Mouse (Mus musculus) heart, adult 18-20 months (tissue): ENCODE results near the gene Adh7. TPM values are rescaled to one million over a fixed set of nuclear protein-coding genes. Genes with fewer than 3 reads are reported as not detected.

Experiments
- DNase-seq, 2 experiments: peaks; one replicate each; pipeline ENCODE4 v3.0.0; 2021 to 2022; ENCODE audit warnings: mixed read lengths in 1 of 2
- long read RNA-seq, 2 experiments: library from polyadenylated mRNA; stranded (forward); transcript quantifications; one replicate each; pipeline ENCODE4 v2.0.0; 2021
- total RNA-seq, 2 experiments: library from RNA; stranded (reverse); gene quantifications; 2 replicates each; pipeline ENCODE4 v1.2.3; 2021

Gene Adh7
- under 1 TPM; 0.45 to 0.93 TPM for total RNA-seq
- long read RNA-seq, experiment 1, result 0 reads
- long read RNA-seq, experiment 2, result 0 reads

DNA sequence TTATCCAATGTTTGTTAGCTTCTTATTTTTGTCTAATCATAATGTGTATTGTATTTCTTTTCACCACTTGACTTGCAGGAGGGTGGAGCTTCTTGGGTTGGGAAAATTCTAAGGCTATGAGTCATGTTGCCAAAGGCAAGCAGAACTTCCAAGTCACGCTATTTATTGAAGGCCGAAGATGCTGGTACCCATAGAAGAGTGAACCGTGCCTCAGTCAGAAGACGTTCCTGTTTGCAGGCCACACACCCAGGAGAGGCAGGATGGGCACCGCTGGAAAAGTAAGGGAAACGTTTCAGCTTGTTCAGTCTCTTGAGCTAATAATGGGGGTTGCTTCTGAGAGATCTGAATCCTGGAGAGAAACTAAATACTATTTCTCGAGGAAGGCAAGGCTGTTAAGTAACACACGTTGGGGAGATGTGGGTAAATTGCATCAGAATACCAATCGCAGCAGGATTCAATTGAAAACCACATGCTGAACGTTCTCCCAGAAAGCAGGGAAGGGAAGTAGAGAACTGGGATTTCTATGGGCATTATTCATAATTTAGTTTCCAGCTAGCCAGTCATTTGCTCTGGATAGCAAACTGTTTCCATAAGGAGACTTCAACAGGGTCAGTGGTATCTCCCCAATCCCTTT, at the start of gene Adh7:
Adh7 (plus strand) TSS at position 130 of the 634 bp plus-strand sequence.
- no peak for DNase-seq

GRCm38 (mm10) chr3:138173291-138173690, 44.3 kb upstream of the Adh7 start:
- DNase-seq, result no peak

DNA sequence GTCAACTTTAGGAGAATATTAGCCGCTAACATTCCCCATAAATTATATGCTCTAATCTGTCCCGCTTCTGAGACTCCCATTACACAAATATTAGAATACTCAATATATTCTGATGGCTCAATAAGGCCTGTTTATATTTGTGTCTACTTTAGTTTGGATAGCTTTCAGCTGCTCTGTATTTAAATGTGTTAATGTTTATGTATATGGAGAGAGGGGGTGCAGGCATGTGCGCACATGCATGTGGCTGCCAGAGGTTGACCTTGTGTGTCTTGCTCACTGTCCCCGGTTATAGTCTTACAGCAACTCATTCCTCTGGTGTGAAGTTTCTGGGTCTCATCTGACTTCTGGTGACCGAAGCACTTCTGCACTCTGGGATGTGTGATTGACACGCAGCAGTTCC, 42.0 kb upstream of the Adh7 start:
- no peak for DNase-seq

DNA sequence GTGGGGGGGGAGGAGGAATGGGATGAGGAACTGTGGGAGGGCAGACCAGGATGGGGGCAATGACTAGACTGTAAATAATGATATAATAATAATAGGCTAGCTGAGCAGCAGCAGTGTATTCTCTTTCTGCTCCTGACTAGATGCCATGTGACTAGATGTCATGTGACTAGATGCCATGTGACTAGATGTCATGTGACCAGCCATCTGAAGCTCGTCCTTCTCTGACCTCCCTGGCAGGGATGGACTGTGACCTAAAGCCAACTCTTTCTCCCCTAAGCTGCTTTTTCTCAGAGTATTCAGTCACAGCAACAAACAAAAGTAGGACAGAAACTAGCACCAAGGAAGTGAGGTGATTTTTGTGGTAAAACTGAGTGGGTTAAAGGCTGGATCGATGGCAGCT, 35.5 kb upstream of the Adh7 start:
- no peak for DNase-seq

- no peak for DNase-seq
Measured at GRCm38 (mm10) chr3:138183371-138183770, 34.2 kb upstream of the Adh7 start.

GRCm38 (mm10) chr3:138185290-138185689, 32.3 kb upstream of the Adh7 start:
- peak; percentile 10 to 26 for DNase-seq

DNA sequence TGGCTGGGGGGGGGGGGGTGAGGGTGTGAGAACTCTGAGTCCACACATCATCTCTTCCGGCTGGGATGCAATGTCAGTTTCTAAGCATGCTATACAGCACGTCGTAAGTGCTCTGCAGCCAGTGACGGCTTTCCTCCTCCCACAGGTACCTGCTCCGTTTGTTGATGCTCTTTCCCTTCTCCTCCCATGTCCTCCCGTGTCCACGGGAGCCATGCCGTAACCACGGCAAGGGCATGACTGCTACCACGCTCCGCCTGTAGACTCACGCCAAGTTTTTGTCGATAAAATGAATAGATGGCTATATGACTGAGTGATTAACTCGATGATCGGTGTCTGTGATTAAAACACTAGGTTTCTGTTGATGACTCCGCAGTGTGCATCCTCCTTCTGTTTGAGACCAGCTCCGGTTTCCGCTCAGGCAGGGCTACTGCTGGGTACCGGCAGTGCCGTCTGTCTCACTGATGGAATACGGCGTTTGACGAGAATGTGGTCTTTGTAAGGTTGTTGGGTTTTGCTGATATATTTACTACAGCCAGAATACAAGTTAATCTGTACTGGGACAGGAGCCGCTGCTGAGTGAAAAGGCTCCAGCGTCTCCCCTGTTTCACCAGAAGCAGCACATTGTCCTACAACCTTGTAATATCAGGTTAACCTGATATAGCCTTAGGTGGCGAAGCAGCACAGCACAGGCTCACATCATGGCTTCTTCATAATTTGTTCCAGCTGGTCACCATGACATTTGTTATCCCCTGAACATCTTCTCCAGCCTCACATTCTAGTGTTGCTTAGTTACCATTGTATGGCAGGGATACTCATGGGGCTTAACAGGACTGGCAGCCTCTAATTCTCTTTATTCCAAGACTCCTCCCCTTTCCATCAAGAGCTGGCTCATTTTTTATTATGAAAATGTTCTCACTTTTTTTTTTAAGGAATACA, 31.3 kb upstream of the Adh7 start:
- no peak for DNase-seq

DNA sequence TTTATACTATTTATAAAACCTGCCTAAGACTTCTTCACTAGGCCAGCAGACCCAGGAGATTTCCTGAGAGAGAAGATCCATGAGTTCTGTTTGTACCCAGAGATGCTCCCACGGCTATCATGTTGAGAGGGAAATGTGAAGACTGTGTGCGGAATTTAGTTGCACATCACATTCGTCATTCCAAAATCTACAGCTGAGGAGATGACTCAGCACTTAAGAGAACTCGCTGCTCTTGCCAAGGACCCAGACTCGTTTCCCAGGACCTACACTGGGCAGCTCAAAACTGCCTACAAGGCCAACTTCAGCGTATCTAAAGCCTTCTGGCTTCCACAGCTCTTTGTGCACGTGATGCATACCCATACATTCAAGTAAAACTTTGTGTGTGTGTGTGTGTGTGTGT, 25.3 kb upstream of the Adh7 start:
- peak in 1 of 2 experiments; percentile 11 for DNase-seq

DNA sequence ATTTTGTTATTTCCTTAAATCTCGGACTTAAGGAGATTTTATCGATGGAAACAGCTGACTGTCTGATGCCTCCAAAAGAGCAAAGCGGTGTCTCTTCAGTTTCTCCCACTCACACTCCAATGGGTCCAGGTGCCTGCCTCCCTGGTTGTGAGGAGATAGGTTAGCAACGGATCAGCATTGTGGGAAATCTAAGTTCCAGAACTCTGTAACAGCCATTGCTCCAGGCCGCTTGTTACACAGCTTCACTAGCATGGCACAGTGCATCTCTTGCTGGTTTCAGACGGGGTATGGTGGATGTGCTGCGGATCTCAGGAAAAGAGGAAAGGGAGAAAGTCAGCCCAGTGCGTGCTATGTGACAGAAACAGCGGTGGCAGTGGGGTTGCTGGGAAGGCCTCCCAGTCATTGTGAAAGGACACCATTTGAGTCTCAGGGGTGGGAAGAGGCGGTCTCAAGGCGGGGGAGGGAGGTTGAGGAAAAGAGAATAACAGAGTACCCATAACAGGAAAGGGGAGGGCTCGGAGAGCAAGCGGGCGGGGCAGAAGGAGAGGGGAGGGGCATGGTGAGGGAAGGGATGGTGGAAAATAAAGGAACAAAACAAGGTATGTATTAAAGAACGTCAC, 23.8 kb upstream of the Adh7 start, which contains the start of gene 4930579F01Rik:
4930579F01Rik (minus strand) TSS at position 143 of the 620 bp plus-strand sequence.
- DNase-seq, result no peak

GRCm38 (mm10) chr3:138197093-138197492, 20.5 kb upstream of the Adh7 start:
- no peak for DNase-seq

- DNase-seq, result no peak
Measured at GRCm38 (mm10) chr3:138197556-138197955, 20.0 kb upstream of the Adh7 start.

DNA sequence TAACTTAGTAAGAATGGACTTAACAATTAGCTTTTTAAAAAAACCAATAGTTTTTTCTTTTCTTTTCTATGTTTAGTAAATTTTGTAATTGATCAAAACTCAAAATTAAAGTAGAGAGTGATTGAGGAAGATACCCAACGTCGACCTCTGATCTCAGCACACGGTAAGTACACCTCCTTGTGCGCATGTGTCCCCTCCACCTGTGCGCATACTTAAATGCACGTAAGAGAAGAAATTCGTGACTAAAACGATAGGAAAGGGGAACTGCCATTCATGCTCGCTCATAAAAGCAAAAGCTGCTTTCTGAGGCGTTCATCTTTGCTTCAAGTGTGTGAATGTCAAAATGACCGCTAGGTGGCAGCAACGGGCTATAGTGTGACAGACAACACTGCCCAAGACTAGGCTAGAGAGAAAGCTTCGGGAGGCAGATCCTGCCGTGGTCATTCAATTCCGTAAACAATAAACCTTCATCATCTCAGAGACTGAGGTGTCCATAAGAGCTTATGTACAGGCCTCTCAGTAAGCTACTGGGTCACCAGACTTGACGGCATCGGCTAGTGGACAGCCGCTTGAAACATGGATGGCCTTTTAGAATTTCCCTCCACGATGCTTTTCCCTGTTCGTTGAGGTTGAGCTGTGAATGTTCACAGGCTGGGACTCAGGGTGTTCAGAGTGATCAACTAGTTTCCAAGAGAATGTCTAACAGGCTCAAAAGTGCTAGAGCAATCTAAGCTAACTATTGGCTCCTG, 19.4 kb upstream of the Adh7 start:
- peak; percentile 77 to 93 for DNase-seq

GRCm38 (mm10) chr3:138198722-138199068, 18.9 kb upstream of the Adh7 start:
- DNase-seq, result no peak

GRCm38 (mm10) chr3:138208821-138209220, 8.7 kb upstream of the Adh7 start:
- DNase-seq, result no peak

DNA sequence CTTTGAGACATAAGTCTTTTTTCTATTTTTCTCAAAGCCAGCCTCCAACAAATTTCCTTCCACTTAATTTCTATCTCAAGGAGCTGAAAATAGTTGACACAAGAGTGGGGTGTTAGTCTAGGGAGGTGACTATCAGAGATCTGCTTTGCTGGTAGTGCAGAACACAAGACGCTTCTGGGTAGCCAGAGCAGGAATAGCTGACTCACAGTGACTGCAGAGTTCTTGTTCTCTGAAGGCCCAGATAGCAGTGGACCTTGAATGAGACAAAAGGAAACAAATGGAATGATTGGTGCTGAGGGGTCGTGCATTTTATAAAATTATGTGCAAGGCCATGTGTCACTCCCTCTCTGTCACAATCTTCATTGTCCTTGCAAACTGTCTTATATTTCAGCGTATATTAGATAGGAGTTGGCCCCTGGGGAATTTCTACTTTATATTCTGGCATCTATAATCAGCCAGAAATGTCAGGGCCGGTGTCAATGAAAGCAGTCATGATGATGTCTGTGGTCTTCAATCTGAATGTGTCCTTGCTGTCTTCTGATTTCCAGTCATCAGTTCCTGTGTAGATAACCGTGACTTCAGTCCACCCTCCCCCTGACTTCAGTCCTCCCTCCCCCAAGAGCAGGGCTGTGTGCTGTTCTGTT, 7.0 kb upstream of the Adh7 start:
- no peak for DNase-seq

GRCm38 (mm10) chr3:138212431-138212951, 5.1 kb upstream of the Adh7 start:
- DNase-seq, result no peak

DNA sequence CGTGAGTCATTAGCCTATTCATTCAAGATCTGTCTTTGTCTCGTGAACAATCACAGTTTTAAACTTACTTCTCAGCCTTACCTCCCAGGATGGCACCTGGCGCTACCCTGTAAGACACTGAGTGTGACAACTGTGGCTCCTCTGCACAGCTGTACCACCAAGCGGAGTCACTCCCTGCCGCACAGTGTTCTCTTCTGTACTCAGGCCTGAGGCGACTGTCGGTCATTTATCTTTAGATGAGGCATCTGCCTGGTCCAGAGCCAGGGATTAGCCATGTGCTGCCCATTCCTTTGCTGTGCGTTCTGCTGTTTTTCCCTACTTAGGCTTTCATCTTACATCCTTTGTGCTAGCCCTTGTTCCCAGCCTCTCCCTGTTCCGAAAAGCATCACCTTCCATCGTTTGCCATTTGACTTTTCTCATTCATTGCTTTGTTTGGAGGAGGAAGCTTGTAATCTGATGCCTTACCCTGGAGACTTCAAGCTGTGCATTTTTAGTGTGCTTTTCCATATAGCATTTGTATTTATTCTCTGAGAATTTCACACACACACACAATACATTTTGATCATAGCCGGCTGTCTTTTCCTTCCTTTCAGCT, 2.1 kb upstream of the Adh7 start:
- DNase-seq, result no peak

- DNase-seq, result peak in 1 of 2 experiments; percentile 10
Measured at GRCm38 (mm10) chr3:138216091-138216490, 1.5 kb upstream of the Adh7 start.

GRCm38 (mm10) chr3:138221116-138221515, 3.6 kb downstream of the Adh7 start:
- DNase-seq, result no peak

- no peak for DNase-seq
Measured at GRCm38 (mm10) chr3:138222511-138222910, 5.0 kb downstream of the Adh7 start.

- peak; percentile 74 to 89 for DNase-seq
Measured at GRCm38 (mm10) chr3:138222952-138223351, 5.4 kb downstream of the Adh7 start.
